Mouse (Mus musculus): ENCODE data around the gene Gm6583.

- TF ChIP-seq CTCF (IDR thresholded peaks at IDR 0.05; ENCODE audit: low read depth) (no peak), EP300 (IDR thresholded peaks at IDR 0.05; ENCODE audit: low read depth) (no peak)
Measured at GRCm38 (mm10) chr5:112326446-112327009, 29.3 kb downstream of the Gm6583 start.

Data from liver, postnatal 0 days (tissue).